Mouse (Mus musculus): ENCODE measurements around the gene Nr4a2.

GRCm38 (mm10) chr2:57138594-57138993 is 14.8 kb upstream of the Nr4a2 start:
- TF ChIP-seq POLR2A (IDR thresholded peaks at IDR 0.05; ENCODE audit: low read depth, low read length) (no peak), CTCF (IDR thresholded peaks at IDR 0.05; ENCODE audit: borderline replicate concordance, insufficient read depth, low read length) (no peak)

Data from embryonic fibroblast, embryonic 13.5 days (primary cell).